Mouse (Mus musculus) C2C12 (cell line): ENCODE results near the gene Plekhh2. TPM values are rescaled to one million over a fixed set of nuclear protein-coding genes. Genes with fewer than 3 reads are reported as not detected.

ENCODE experiments used
- H3K27me3 ChIP-seq: one replicate; pipeline ENCODE4 v1.6.1; 2011; ENCODE audit not compliant: control insufficient read depth, insufficient read depth, insufficient read length
- H3K36me3 ChIP-seq: one replicate; pipeline ENCODE4 v1.6.1; 2011; ENCODE audit not compliant: control insufficient read depth, insufficient read depth
- H3K4me3 ChIP-seq: one replicate; pipeline ENCODE4 v1.5.1; 2011; ENCODE audit warnings: mild to moderate bottlenecking, control low read depth; ENCODE audit not compliant: poor library complexity, insufficient read depth, severe bottlenecking
- H3K79me2 ChIP-seq: one replicate; pipeline ENCODE4 v1.6.1; 2011; ENCODE audit not compliant: control insufficient read depth, insufficient read depth
- H3K79me3 ChIP-seq: one replicate; pipeline ENCODE4 v1.6.1; 2011; ENCODE audit warnings: low read depth, control low read depth
- H3ac ChIP-seq: one replicate; pipeline ENCODE3; 2011; ENCODE audit warnings: low read depth; ENCODE audit not compliant: control insufficient read depth, insufficient read length
- CEBPB ChIP-seq: IDR thresholded peaks from one replicate; pipeline ENCODE4 v1.6.1; 2011; ENCODE audit warnings: low read depth, mild to moderate bottlenecking, control low read depth, moderate library complexity
- CTCF ChIP-seq: IDR thresholded peaks from one replicate; pipeline ENCODE4 v1.5.1; 2011; ENCODE audit not compliant: control insufficient read depth, insufficient read depth, insufficient read length
- FOSL1 ChIP-seq: IDR thresholded peaks from one replicate; pipeline ENCODE4 v1.8.0; 2011; ENCODE audit warnings: mild to moderate bottlenecking, low read length; ENCODE audit not compliant: poor library complexity, insufficient read depth, severe bottlenecking
- MAX ChIP-seq: IDR thresholded peaks from one replicate; pipeline ENCODE4 v1.6.1; 2011; ENCODE audit warnings: mild to moderate bottlenecking, control low read depth
- MYOD1 ChIP-seq: IDR thresholded peaks from one replicate; pipeline ENCODE4 v1.6.1; 2011; ENCODE audit warnings: low read depth; ENCODE audit not compliant: control insufficient read depth, insufficient read length
- MYOG ChIP-seq: IDR thresholded peaks from one replicate; pipeline ENCODE4 v1.6.1; 2011; ENCODE audit not compliant: control insufficient read depth, insufficient read length; ENCODE audit errors: extremely low read depth
- USF1 ChIP-seq: IDR thresholded peaks from one replicate; pipeline ENCODE4 v1.6.1; 2011; ENCODE audit warnings: low read depth, mild to moderate bottlenecking, control low read depth, moderate library complexity
- polyA plus RNA-seq: library from polyadenylated mRNA; unstranded; fragments of >200 nt; fragmentation: generic; extraction: Trizol; gene quantifications from one replicate; pipeline ENCODE4 v1.2.1, GENCODE M21; 2012; ENCODE audit warnings: missing spikeins

Gene Plekhh2
- polyA plus RNA-seq, 1 experiment: 8.7 TPM

DNA sequence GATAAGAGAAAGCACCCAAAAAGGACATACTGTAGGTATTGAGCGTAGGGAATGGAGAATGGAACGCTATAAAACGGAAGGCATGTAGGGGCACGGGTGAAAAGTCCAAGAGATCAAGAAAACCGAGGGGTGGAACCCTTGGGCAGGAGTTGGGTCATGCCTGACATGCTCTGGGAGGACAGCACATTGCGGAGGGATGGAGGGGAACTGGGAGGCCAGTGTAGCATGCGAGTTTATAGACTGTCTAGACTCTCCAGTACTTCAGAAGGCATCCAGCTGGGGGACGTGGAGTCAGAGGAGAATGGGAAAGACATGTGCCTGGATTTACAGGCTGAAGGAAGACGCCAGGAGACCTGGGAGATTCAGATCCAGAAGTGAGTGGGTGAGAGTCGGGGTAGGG, 68.1 kb downstream of the Plekhh2 start:
- Histone ChIP-seq H3K27me3 (no peaks in the 10 kb centered on the region), H3K36me3 (peaks cover 27% of the 10 kb centered on the region), H3ac (no peak overlapping the region), H3K79me2 (peaks cover 16% of the 10 kb centered on the region), H3K4me3 (no peak overlapping the region), H3K79me3 (no peaks in the 10 kb centered on the region)
- TF ChIP-seq CTCF (no peak), MYOG (no peak), FOSL1 (no peak), MYOD1 (no peak), CEBPB (no peak)

GRCm38 (mm10) chr17:84580821-84581220, 69.1 kb downstream of the Plekhh2 start:
- no peaks in the 10 kb centered on the region for H3K79me3 ChIP-seq
- no peaks in the 10 kb centered on the region for H3K27me3 ChIP-seq
- H3K79me2 ChIP-seq: peaks cover 16% of the 10 kb centered on the region
- peaks cover 29% of the 10 kb centered on the region for H3K36me3 ChIP-seq
- no peak for TF ChIP-seq MYOG
- TF ChIP-seq MYOD1: no peak
- no peak for TF ChIP-seq CTCF
- TF ChIP-seq USF1: no peak
- no peak for TF ChIP-seq MAX
- TF ChIP-seq FOSL1: no peak
- no peak for TF ChIP-seq CEBPB
- no peak overlapping the region for H3ac ChIP-seq
- H3K4me3 ChIP-seq: no peak overlapping the region

DNA sequence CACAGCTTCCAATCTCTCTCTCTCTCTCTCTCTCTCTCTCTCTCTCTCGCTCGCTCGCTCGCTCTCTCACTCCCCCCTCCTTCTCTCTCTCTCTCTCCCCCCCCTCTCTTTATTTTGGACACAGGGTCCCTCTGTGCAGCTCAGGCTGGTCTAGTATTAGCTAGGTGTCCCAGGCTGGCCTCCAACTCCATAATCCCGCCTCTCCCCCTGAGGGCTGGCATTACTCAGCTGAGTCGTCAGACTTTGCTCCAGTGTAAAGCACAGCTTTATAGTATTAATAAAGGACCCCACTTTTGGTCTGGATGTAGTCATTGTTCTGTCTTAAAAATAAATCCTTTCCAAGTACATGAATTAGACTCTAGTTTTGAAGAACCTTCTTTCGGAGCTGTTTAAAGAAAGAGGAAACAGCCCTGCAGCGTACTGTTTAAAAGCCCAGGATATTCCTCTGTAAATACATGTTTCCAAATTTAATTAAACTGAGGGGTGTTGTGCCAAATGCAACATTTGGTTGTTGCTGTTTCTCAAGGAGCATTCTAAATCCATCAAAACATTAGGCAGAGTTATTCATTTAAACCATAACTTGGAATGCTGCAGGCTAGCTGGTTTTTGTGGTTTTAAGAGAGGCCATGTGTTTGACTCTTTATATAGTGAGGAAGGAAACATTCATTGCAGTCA, 70.2 kb downstream of the Plekhh2 start:
- TF ChIP-seq FOSL1: no peak
- H3K4me3 ChIP-seq: no peak overlapping the region
- H3K27me3 ChIP-seq: no peaks in the 10 kb centered on the region
- H3ac ChIP-seq: no peak overlapping the region
- peaks cover 40% of the 10 kb centered on the region for H3K36me3 ChIP-seq
- no peaks in the 10 kb centered on the region for H3K79me3 ChIP-seq
- peaks cover 16% of the 10 kb centered on the region for H3K79me2 ChIP-seq

DNA sequence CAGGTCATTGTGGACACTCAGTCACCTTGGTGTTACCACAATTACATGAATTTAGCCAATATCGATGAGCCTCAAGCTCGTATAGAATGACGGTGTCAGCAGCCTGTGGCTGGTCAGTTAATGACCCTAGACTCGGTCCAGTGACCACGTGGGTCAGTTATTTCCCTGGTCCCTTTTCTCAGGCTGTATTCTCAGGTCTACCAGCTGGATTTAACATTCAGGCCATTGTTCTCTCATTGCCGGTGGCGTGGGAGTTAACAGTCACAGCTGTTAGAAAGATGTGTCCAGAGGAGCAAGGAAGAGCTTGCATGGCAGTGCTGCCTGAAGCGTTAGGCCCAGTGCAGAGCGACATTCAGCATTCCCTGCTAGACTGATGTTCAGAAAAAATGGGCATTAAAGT, 72.4 kb downstream of the Plekhh2 start:
- peaks cover 55% of the 10 kb centered on the region for H3K36me3 ChIP-seq
- H3K4me3 ChIP-seq: no peak overlapping the region
- no peaks in the 10 kb centered on the region for H3K27me3 ChIP-seq
- H3K79me2 ChIP-seq: peaks cover 16% of the 10 kb centered on the region
- TF ChIP-seq USF1 (no peak), MAX (no peak), FOSL1 (no peak), CTCF (no peak), CEBPB (no peak), MYOG (no peak), MYOD1 (no peak)
- no peak overlapping the region for H3ac ChIP-seq
- no peaks in the 10 kb centered on the region for H3K79me3 ChIP-seq

GRCm38 (mm10) chr17:84585104-84585503, 73.4 kb downstream of the Plekhh2 start:
- peaks cover 57% of the 10 kb centered on the region for H3K36me3 ChIP-seq
- H3K27me3 ChIP-seq: no peaks in the 10 kb centered on the region
- H3K79me3 ChIP-seq: no peaks in the 10 kb centered on the region
- H3K79me2 ChIP-seq: peaks cover 8% of the 10 kb centered on the region
- H3K4me3 ChIP-seq: no peak overlapping the region
- H3ac ChIP-seq: no peak overlapping the region
- no peak for TF ChIP-seq CEBPB
- TF ChIP-seq USF1: peak; percentile 4
- TF ChIP-seq MYOD1: peak; percentile 97
- no peak for TF ChIP-seq FOSL1
- peak; percentile 98 for TF ChIP-seq MAX
- TF ChIP-seq CTCF: no peak

- Histone ChIP-seq H3ac (no peak overlapping the region), H3K79me2 (no peaks in the 10 kb centered on the region), H3K27me3 (no peaks in the 10 kb centered on the region), H3K4me3 (no peak overlapping the region), H3K79me3 (no peaks in the 10 kb centered on the region), H3K36me3 (peaks cover 79% of the 10 kb centered on the region)
- TF ChIP-seq FOSL1 (no peak), CEBPB (no peak), MYOG (no peak), MYOD1 (no peak), CTCF (no peak), USF1 (no peak), MAX (no peak)
Observed at GRCm38 (mm10) chr17:84590065-84590464, 78.4 kb downstream of the Plekhh2 start.
